Mouse (Mus musculus) embryonic facial prominence, embryonic 11.5 days (tissue): ENCODE measurements around the gene Vrk2. TPM values are rescaled to one million over a fixed set of nuclear protein-coding genes. Genes with fewer than 3 reads are reported as not detected.

Experiments
- ATAC-seq: fragments of 200-750 bp; cut with Nextera tagmentation; replicated peaks from 2 replicates; pipeline ENCODE4 v1.8.0; 2017; ENCODE audit warnings: low read depth; ENCODE audit not compliant: insufficient number of reproducible peaks, low FRiP score, low TSS enrichment
- DNase-seq: peaks from one replicate; pipeline ENCODE4 v3.0.0-alpha.2; 2015; ENCODE audit warnings: low spot score
- H3K27ac ChIP-seq: fragments of 300-500 bp; sonication (generic); replicated peaks from 2 replicates; pipeline ENCODE4 v1.5.1; 2014; ENCODE audit warnings: mild to moderate bottlenecking, low read depth, low read length, control low read depth
- H3K27me3 ChIP-seq: fragments of 300-500 bp; sonication (generic); 2 replicates; pipeline ENCODE4 v1.6.1; 2014; ENCODE audit warnings: mild to moderate bottlenecking, low read length, moderate library complexity, mixed read lengths; ENCODE audit not compliant: control insufficient read depth, insufficient read depth
- H3K36me3 ChIP-seq: fragments of 300-500 bp; sonication (generic); replicated peaks from 2 replicates; pipeline ENCODE4 v1.6.1; 2014; ENCODE audit warnings: low read depth, mild to moderate bottlenecking, low read length, moderate library complexity, mixed read lengths; ENCODE audit not compliant: control insufficient read depth, insufficient read depth
- H3K4me1 ChIP-seq: fragments of 300-500 bp; sonication (generic); 2 replicates; pipeline ENCODE4 v1.6.1; 2014; ENCODE audit warnings: low read length, mixed read lengths; ENCODE audit not compliant: control insufficient read depth, insufficient read depth
- H3K4me2 ChIP-seq: fragments of 300-500 bp; sonication (generic); 2 replicates; pipeline ENCODE4 v1.6.1; 2014; ENCODE audit warnings: low read depth, mild to moderate bottlenecking, control low read depth, low read length, moderate library complexity
- H3K4me3 ChIP-seq: fragments of 300-500 bp; sonication (generic); 2 replicates; pipeline ENCODE4 v1.5.1; 2014; ENCODE audit warnings: low read depth, low read length, control low read depth
- H3K9ac ChIP-seq: fragments of 300-500 bp; sonication (generic); replicated peaks from 2 replicates; pipeline ENCODE4 v1.6.1; 2014; ENCODE audit warnings: mild to moderate bottlenecking, control low read depth, low read length
- H3K9me3 ChIP-seq: fragments of 300-500 bp; sonication (generic); replicated peaks from 2 replicates; pipeline ENCODE4 v1.6.1; 2016; ENCODE audit warnings: mild to moderate bottlenecking, low read length, inconsistent platforms, mixed read lengths; ENCODE audit not compliant: control insufficient read depth
- WGBS: fragments of 180-500 bp; shearing (Covaris S2); extraction: QIAGEN DNeasy Blood & Tissue Kit; methylation state at CpG from one replicate; pipeline ENCODE4 v1.1.7; 2014; 5-methylcytosine and 5-hydroxymethylcytosine counted together
- polyA plus RNA-seq: library from polyadenylated mRNA; unstranded; fragments of >200 nt; fragmentation: Nextera tagmentation; extraction: Ambion mirVana; gene quantifications from 2 replicates; pipeline ENCODE4 v1.2.1, GENCODE M21; 2014

Vrk2 gene
- polyA plus RNA-seq, 1 experiment from 2014 or later = 35.1 TPM

DNA sequence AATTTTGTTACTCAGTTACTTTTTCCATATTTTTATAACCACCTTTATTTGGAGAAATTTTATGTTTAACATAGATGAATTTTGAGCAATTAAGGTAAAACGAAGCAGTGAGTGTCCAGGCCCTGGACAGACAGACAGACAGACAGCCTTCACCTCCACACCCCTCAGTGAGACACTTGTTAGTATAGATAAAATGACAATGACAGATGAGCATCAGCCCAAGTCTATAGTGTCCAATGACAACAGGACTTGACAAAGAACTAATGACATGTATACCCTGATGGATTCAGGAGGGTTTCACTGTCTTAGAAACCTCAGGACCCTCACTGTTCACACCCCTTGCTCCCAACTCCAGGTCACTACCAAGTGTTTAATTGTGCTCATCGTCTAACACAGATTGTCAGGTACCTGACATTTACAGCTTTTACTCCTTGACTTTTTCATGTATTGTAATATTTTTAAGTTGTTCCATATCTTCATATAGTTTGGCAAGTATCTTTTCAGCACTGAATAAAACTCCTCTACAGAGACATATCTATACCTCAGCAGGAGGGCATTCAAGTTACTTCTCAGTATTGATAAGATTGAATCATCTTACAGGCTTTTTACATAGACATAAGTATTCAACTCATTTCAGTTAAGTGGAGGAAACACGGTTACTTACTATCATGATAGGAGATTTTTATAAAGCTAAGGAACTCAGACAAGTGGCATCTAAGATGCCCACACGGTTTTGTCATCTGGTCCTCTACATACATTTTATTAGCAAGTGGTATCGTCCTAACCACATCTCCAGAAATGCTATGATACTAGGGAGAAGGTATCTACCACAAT is 60.6 kb downstream of the Vrk2 start:
- no peaks in the 10 kb centered on the region for H3K27me3 ChIP-seq
- H3K27ac ChIP-seq = no peak overlapping the region
- H3K4me1 ChIP-seq = no peaks in the 10 kb centered on the region
- no peak overlapping the region for H3K9ac ChIP-seq
- H3K36me3 ChIP-seq = no peaks in the 10 kb centered on the region
- ATAC-seq = no peak
- no peak overlapping the region for H3K4me2 ChIP-seq
- no peaks in the 10 kb centered on the region for H3K9me3 ChIP-seq
- no peak for DNase-seq
- H3K4me3 ChIP-seq = no peak overlapping the region
- 88% methylated on average over 5 of the region's 5 CpGs for WGBS

DNA sequence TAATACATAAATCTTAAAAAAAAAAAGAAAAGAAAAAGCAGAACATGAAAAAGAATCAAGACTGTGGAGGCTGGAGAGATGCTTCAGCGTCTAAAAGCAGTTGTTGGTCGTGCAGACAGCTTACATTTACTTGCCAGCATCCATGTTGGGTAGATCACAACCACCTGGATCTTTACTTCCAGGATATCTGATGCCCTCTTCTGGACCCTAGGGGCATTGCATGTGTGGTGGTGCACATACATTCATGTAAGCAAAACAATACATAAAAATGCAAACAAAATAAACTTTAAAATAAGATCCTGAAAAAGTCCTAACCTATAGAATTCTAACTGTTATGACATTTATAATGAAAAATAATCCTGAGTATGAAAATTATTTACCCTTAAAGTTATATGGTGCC is 66.9 kb downstream of the Vrk2 start:
- DNase-seq = no peak

DNA sequence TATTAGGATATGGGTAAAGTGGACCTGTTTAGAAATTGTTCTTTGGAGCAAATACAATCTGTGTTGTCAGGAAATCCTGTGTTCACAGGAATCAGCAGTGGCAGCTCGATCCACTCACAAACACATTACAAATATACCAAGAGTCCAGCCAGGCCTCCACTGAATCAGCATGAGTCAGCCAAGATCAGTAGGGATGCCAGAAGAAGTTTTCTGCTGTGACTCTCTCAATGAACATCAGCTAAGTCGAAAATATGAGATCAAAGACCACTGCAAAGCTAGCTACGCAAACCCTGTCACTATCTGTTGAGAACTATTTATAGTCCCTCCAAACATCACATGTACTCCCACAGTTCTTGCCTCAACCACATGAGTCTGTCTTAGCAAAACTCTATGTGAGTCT is 74.8 kb downstream of the Vrk2 start:
- Histone ChIP-seq H3K9ac (no peak overlapping the region), H3K27me3 (no peaks in the 10 kb centered on the region), H3K27ac (no peak overlapping the region), H3K4me1 (no peaks in the 10 kb centered on the region), H3K4me2 (no peak overlapping the region), H3K36me3 (no peaks in the 10 kb centered on the region), H3K4me3 (no peak overlapping the region), H3K9me3 (no peaks in the 10 kb centered on the region)
- 81% methylated on average over 3 of the region's 3 CpGs for WGBS
- DNase-seq (no peak), ATAC-seq (no peak)

More for the DNA sequence above, 66.9 kb downstream of the Vrk2 start:
- no peak overlapping the region for H3K27ac ChIP-seq
- no peak overlapping the region for H3K9ac ChIP-seq
- ATAC-seq = no peak
- no peaks in the 10 kb centered on the region for H3K36me3 ChIP-seq
- no peak overlapping the region for H3K4me3 ChIP-seq
- no peak overlapping the region for H3K4me2 ChIP-seq
- 95% methylated on average over 2 of the region's 2 CpGs for WGBS
- no peaks in the 10 kb centered on the region for H3K27me3 ChIP-seq
- no peaks in the 10 kb centered on the region for H3K4me1 ChIP-seq
- H3K9me3 ChIP-seq = no peaks in the 10 kb centered on the region

DNA sequence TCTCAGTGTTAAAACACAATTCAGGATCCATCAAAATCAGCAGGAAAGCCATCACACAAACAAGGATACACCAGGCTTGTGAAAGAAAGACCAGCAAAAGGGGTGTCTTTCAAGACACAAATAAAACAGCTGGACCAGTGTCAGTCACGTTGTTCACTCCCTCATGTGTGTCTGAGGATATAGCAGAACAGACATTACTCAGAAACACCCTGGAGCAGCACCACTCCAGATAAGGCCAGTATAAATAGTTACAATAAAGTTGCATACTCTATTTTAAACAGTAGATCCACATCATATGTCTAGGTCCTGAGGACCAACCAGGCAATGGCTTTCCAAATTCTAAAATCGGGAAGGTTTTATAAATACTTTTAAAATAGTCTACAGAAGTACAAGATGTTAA is 77.7 kb downstream of the Vrk2 start:
- H3K4me1 ChIP-seq = no peaks in the 10 kb centered on the region

DNA sequence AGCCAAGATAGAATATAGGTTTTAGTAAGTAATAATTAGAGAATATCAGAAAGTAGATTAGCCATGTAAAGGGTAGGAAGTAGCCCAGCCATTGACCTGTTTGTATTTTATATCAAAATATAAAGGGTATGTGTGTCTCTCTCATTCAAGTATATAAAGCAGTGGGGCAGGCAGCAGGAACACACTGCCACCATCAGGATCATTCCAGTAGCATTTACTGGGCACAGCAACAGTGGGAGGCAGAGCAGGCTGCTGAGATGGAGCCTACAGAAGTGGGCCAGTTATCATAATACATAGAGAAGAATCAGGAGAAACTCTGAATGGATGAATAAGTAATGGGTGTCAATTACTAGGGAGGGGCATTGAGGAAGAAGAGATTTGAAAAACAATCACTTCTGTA is 80.1 kb downstream of the Vrk2 start:
- no peaks in the 10 kb centered on the region for H3K36me3 ChIP-seq
- H3K27ac ChIP-seq = no peak overlapping the region
- no peak for ATAC-seq

More for the DNA sequence above, 77.7 kb downstream of the Vrk2 start:
- H3K9me3 ChIP-seq = no peaks in the 10 kb centered on the region
- no peak overlapping the region for H3K4me2 ChIP-seq
- WGBS = 84% methylated on average over 2 of the region's 2 CpGs
- H3K9ac ChIP-seq = no peak overlapping the region
- ATAC-seq = no peak
- no peak overlapping the region for H3K27ac ChIP-seq
- no peaks in the 10 kb centered on the region for H3K36me3 ChIP-seq
- no peak for DNase-seq
- H3K4me3 ChIP-seq = no peak overlapping the region
- no peaks in the 10 kb centered on the region for H3K27me3 ChIP-seq

DNA sequence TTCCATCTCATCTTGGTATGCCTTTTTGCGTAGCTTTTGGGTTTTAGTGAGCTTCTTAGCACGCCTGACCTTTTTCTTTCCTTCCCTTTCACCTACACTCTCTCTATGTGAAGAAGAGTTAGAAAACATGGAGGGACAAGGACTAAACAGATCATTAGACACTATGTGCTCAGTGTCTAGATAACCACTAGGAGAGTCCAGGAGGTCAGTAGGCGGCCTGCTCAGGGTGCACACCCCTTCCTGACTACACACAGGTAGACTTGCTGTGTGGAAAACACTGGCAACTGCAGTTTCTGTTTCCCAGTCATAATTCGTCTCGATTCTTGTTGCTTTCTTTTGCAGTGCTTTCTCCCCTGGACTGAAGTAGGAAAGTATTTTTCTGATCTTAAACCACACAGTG is 97.8 kb downstream of the Vrk2 start:
- H3K9ac ChIP-seq = no peak overlapping the region
- ATAC-seq = no peak
- no peaks in the 10 kb centered on the region for H3K9me3 ChIP-seq
- no peak for DNase-seq
- no peaks in the 10 kb centered on the region for H3K27me3 ChIP-seq
- H3K36me3 ChIP-seq = no peaks in the 10 kb centered on the region
- no peak overlapping the region for H3K27ac ChIP-seq
- 90% methylated on average over 5 of the region's 5 CpGs for WGBS
- no peaks in the 10 kb centered on the region for H3K4me1 ChIP-seq
- H3K4me3 ChIP-seq = no peak overlapping the region
- H3K4me2 ChIP-seq = no peak overlapping the region

More for the DNA sequence above, 80.1 kb downstream of the Vrk2 start:
- H3K4me3 ChIP-seq = no peak overlapping the region
- no peaks in the 10 kb centered on the region for H3K4me1 ChIP-seq
- no peak for DNase-seq
- no peak overlapping the region for H3K9ac ChIP-seq
- no peak overlapping the region for H3K4me2 ChIP-seq
- H3K27me3 ChIP-seq = no peaks in the 10 kb centered on the region
- no peaks in the 10 kb centered on the region for H3K9me3 ChIP-seq

DNA sequence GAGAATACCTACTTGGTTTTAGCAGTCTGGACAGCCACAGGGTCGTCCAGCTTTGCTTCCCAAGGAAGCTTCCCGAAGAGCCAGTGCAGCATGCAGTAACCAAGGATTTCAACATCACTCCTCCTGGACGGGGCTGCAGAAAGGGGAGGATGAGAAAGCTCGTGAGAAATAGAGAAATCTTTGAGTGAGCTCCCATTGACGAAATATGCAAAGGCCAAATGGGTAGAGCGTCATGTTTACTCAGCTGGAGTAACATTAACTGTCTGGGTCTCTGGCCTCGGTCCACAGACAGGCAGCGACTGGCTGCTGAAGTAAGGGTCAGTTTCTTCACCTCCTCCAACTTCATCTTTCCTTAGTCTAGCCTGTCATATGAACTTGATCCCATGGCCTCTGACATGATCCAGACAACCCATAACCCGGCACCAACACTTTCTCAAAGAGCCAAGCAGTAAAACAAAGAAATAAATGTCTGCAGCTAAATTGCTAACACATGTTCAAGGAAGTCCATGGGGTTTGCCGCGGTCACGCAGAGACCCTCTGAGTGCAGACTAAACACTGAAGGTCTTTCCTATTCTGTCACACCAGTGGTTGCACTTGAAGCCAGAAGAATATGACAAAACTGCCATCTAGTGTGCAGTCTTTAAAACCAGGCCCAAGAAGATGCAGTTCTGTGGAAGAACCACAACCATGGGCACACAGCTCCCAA is 103.9 kb downstream of the Vrk2 start:
- DNase-seq (peak; percentile 86), ATAC-seq (peak; percentile 92)
- H3K9me3 ChIP-seq = no peaks in the 10 kb centered on the region
- H3K4me1 ChIP-seq = no peaks in the 10 kb centered on the region
- H3K27ac ChIP-seq = peak overlapping the region; percentile 71
- H3K4me3 ChIP-seq = no peak overlapping the region
- H3K9ac ChIP-seq = no peak overlapping the region
- H3K4me2 ChIP-seq = no peak overlapping the region
- WGBS = 24% methylated on average over 12 of the region's 12 CpGs
- H3K36me3 ChIP-seq = no peaks in the 10 kb centered on the region
- H3K27me3 ChIP-seq = no peaks in the 10 kb centered on the region

DNA sequence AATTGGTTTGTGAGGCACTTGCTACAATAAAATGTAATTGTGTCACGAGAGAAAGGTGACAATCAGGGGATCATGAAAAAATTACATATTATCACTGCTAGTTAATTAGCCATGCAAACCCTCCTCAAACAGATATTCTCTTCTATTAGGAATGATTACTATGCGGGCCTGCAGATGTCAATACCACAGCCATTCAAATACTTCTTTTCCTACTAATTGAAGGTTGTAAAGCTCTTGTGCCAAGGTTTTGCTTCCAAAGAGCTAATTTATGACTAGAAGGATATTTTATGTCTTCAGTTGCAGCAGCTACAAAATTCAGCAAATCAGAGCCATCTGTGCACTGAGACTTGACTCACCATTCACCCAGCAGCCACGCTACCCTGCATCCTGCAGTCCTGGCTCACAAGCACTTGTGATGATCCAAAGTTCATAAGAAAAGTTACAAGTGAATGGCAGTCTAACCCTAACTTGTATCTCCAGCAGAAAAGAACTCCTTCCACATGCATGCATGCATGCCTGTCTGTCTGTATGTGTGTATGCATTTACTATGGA is 112.0 kb downstream of the Vrk2 start:
- Histone ChIP-seq H3K36me3 (no peaks in the 10 kb centered on the region), H3K27ac (no peak overlapping the region), H3K4me3 (no peak overlapping the region), H3K9me3 (no peaks in the 10 kb centered on the region), H3K4me2 (no peak overlapping the region), H3K27me3 (no peaks in the 10 kb centered on the region), H3K4me1 (no peaks in the 10 kb centered on the region), H3K9ac (no peak overlapping the region)
- WGBS = 71% methylated on average over 3 of the region's 3 CpGs
- ATAC-seq = no peak
- DNase-seq = peak; percentile 35
